Mouse (Mus musculus): ENCODE measurements around the gene Cplx1. TPM values are rescaled to one million over a fixed set of nuclear protein-coding genes. Genes with fewer than 3 reads are reported as not detected.

The Cplx1 gene
- polyA plus RNA-seq, 1 experiment = 354 TPM

GRCm38 (mm10) chr5:108554041-108554440, 4.2 kb upstream of the Cplx1 start:
- H3K27ac ChIP-seq (ENCODE audit: insufficient read depth, low read length) = no peak overlapping the region
- no peaks in the 10 kb centered on the region; the same call in 1 of the 2 replicates for H3K4me1 ChIP-seq (ENCODE audit: control insufficient read depth, insufficient read depth, low read length)
- TF ChIP-seq POLR2A (IDR thresholded peaks at IDR 0.05; ENCODE audit: extremely low read depth, insufficient read depth, low read length) = no peak
- H3K4me3 ChIP-seq (ENCODE audit: insufficient read depth, low read length) = no peak overlapping the region

GRCm38 (mm10) chr5:108550207-108550594, 377 bp upstream of the Cplx1 start:
- H3K27ac ChIP-seq (ENCODE audit: insufficient read depth, low read length) = peak overlapping the region; percentile 75
- TF ChIP-seq CTCF (IDR thresholded peaks at IDR 0.05; ENCODE audit: extremely low read depth, insufficient read depth, low read length) (no peak), POLR2A (IDR thresholded peaks at IDR 0.05; ENCODE audit: extremely low read depth, insufficient read depth, low read length) (no peak)
- H3K4me3 ChIP-seq (ENCODE audit: insufficient read depth, low read length) = peak overlapping the region; percentile 97
- H3K4me1 ChIP-seq (ENCODE audit: control insufficient read depth, insufficient read depth, low read length) = peaks cover 4% of the 10 kb centered on the region

GRCm38 (mm10) chr5:108549137-108549488, 711 bp downstream of the Cplx1 start:
- Histone ChIP-seq H3K4me1 (ENCODE audit: control insufficient read depth, insufficient read depth, low read length) (peaks cover 7% of the 10 kb centered on the region), H3K27ac (ENCODE audit: insufficient read depth, low read length) (no peak overlapping the region), H3K4me3 (ENCODE audit: insufficient read depth, low read length) (peak overlapping the region; percentile 97)
- TF ChIP-seq POLR2A (IDR thresholded peaks at IDR 0.05; ENCODE audit: extremely low read depth, insufficient read depth, low read length) = no peak
- TF ChIP-seq CTCF (IDR thresholded peaks at IDR 0.05; ENCODE audit: extremely low read depth, insufficient read depth, low read length) = no peak

GRCm38 (mm10) chr5:108547636-108548035, 2.2 kb downstream of the Cplx1 start:
- Histone ChIP-seq H3K27ac (ENCODE audit: insufficient read depth, low read length) (no peak overlapping the region), H3K4me3 (ENCODE audit: insufficient read depth, low read length) (peak overlapping the region; percentile 97; the same call in 1 of the 2 replicates), H3K4me1 (ENCODE audit: control insufficient read depth, insufficient read depth, low read length) (peaks cover 8% of the 10 kb centered on the region)
- TF ChIP-seq CTCF (IDR thresholded peaks at IDR 0.05; ENCODE audit: extremely low read depth, insufficient read depth, low read length) (no peak), POLR2A (IDR thresholded peaks at IDR 0.05; ENCODE audit: extremely low read depth, insufficient read depth, low read length) (no peak)

- TF ChIP-seq POLR2A (IDR thresholded peaks at IDR 0.05; ENCODE audit: extremely low read depth, insufficient read depth, low read length) (no peak), CTCF (IDR thresholded peaks at IDR 0.05; ENCODE audit: extremely low read depth, insufficient read depth, low read length) (no peak)
- Histone ChIP-seq H3K4me1 (ENCODE audit: control insufficient read depth, insufficient read depth, low read length) (peaks cover 8% of the 10 kb centered on the region), H3K27ac (ENCODE audit: insufficient read depth, low read length) (no peak overlapping the region), H3K4me3 (ENCODE audit: insufficient read depth, low read length) (no peak overlapping the region)
These were observed 6.1 kb downstream of the Cplx1 start for GRCm38 (mm10) chr5:108543516-108544291.

GRCm38 (mm10) chr5:108534188-108534587, 15.6 kb downstream of the Cplx1 start:
- peaks cover 1% of the 10 kb centered on the region; the same call in 1 of the 2 replicates for H3K4me1 ChIP-seq (ENCODE audit: control insufficient read depth, insufficient read depth, low read length)
- TF ChIP-seq CTCF (IDR thresholded peaks at IDR 0.05; ENCODE audit: extremely low read depth, insufficient read depth, low read length) (no peak), POLR2A (IDR thresholded peaks at IDR 0.05; ENCODE audit: extremely low read depth, insufficient read depth, low read length) (no peak)
- no peak overlapping the region for H3K4me3 ChIP-seq (ENCODE audit: insufficient read depth, low read length)
- H3K27ac ChIP-seq (ENCODE audit: insufficient read depth, low read length) = no peak overlapping the region

GRCm38 (mm10) chr5:108522597-108522996, 27.2 kb downstream of the Cplx1 start:
- TF ChIP-seq POLR2A (IDR thresholded peaks at IDR 0.05; ENCODE audit: extremely low read depth, insufficient read depth, low read length) = no peak
- no peak for TF ChIP-seq CTCF (IDR thresholded peaks at IDR 0.05; ENCODE audit: extremely low read depth, insufficient read depth, low read length)
- peaks cover 2% of the 10 kb centered on the region; the same call in 1 of the 2 replicates for H3K4me1 ChIP-seq (ENCODE audit: control insufficient read depth, insufficient read depth, low read length)
- H3K4me3 ChIP-seq (ENCODE audit: insufficient read depth, low read length) = no peak overlapping the region
- H3K27ac ChIP-seq (ENCODE audit: insufficient read depth, low read length) = no peak overlapping the region

- Histone ChIP-seq H3K4me3 (ENCODE audit: insufficient read depth, low read length) (no peak overlapping the region), H3K27ac (ENCODE audit: insufficient read depth, low read length) (no peak overlapping the region), H3K4me1 (ENCODE audit: control insufficient read depth, insufficient read depth, low read length) (peaks cover 2% of the 10 kb centered on the region; the same call in 1 of the 2 replicates)
- TF ChIP-seq CTCF (IDR thresholded peaks at IDR 0.05; ENCODE audit: extremely low read depth, insufficient read depth, low read length) = no peak
- TF ChIP-seq POLR2A (IDR thresholded peaks at IDR 0.05; ENCODE audit: extremely low read depth, insufficient read depth, low read length) = no peak
These were observed 27.9 kb downstream of the Cplx1 start for GRCm38 (mm10) chr5:108521896-108522295.

- no peak overlapping the region for H3K4me3 ChIP-seq (ENCODE audit: insufficient read depth, low read length)
- H3K27ac ChIP-seq (ENCODE audit: insufficient read depth, low read length) = no peak overlapping the region
- H3K4me1 ChIP-seq (ENCODE audit: control insufficient read depth, insufficient read depth, low read length) = peaks cover 2% of the 10 kb centered on the region; the same call in 1 of the 2 replicates
- TF ChIP-seq POLR2A (IDR thresholded peaks at IDR 0.05; ENCODE audit: extremely low read depth, insufficient read depth, low read length) (no peak), CTCF (IDR thresholded peaks at IDR 0.05; ENCODE audit: extremely low read depth, insufficient read depth, low read length) (no peak)
These were observed 28.8 kb downstream of the Cplx1 start for GRCm38 (mm10) chr5:108521016-108521415.

GRCm38 (mm10) chr5:108520153-108520552, 29.7 kb downstream of the Cplx1 start:
- TF ChIP-seq CTCF (IDR thresholded peaks at IDR 0.05; ENCODE audit: extremely low read depth, insufficient read depth, low read length) (no peak), POLR2A (IDR thresholded peaks at IDR 0.05; ENCODE audit: extremely low read depth, insufficient read depth, low read length) (no peak)
- no peak overlapping the region for H3K4me3 ChIP-seq (ENCODE audit: insufficient read depth, low read length)
- H3K27ac ChIP-seq (ENCODE audit: insufficient read depth, low read length) = no peak overlapping the region
- H3K4me1 ChIP-seq (ENCODE audit: control insufficient read depth, insufficient read depth, low read length) = peaks cover 2% of the 10 kb centered on the region; the same call in 1 of the 2 replicates

Data from cortical plate, adult 2 months (tissue).